Mouse (Mus musculus): ENCODE measurements around the gene Tcf7l1. TPM values are rescaled to one million over a fixed set of nuclear protein-coding genes. Genes with fewer than 3 reads are reported as not detected.
A peak's percentile ranks its signal among the peaks of the same experiment; 100 is the strongest.

Gene Tcf7l1
- total RNA-seq, 2 experiments from 2014 or later = not detected

DNA sequence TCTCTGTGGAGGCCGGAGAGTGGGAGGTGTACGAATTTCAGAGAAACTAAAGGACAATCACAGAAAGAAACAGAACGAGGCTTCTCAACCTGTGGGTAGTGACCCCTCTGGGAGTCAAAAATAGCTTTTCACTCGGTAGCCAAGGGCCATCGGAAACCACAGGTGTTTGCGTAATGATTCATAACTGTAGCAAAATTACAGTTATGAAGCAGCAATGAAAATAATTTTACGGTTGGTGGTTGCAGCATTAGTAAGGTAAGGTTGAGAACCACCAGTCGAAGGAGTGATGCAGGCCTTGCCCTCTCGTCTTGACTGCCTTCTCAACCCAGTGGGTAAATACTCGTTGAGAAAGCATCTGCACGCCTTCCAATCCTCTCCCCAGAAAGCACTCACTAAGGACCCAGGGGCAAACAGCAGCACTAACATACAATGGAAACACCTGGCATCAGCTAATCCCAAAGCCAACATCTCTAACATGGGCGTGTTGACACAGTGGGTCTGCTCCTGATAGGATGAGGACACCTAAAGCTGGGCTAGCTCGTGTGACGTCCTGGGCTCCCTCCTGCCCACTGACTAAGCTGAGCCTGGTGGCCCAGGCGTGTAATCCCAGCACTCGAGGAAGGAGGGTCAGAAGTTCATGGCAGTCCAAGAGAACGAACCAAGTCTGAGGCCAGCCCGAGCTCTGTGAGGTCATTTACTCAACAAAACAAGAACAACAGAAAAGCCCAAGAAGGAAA lies 147.7 kb downstream of the Tcf7l1 start:
- ATAC-seq (replicated peaks; ENCODE audit: low FRiP score, poor library complexity, severe bottlenecking) = no peak

DNA sequence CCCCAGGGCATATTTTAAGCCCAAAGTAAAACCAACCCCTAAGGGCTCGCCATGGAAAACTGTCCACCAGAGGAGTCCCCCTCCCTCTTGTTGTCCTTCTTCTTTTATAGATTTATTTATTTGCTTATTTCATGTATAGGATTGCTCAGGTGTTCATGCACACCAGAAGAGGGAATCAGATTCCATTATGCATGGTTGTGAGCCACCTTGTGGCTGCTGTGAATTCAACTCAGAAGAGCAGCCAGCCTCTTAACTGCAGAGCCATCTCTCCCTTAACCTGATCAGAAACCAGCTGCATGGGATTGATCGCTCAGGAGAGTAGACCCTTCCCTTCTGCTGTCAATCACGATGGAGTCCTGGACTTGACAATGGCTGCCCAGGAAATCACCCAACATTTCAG lies 152.1 kb downstream of the Tcf7l1 start:
- ATAC-seq (replicated peaks; ENCODE audit: low FRiP score, poor library complexity, severe bottlenecking) = no peak

DNA sequence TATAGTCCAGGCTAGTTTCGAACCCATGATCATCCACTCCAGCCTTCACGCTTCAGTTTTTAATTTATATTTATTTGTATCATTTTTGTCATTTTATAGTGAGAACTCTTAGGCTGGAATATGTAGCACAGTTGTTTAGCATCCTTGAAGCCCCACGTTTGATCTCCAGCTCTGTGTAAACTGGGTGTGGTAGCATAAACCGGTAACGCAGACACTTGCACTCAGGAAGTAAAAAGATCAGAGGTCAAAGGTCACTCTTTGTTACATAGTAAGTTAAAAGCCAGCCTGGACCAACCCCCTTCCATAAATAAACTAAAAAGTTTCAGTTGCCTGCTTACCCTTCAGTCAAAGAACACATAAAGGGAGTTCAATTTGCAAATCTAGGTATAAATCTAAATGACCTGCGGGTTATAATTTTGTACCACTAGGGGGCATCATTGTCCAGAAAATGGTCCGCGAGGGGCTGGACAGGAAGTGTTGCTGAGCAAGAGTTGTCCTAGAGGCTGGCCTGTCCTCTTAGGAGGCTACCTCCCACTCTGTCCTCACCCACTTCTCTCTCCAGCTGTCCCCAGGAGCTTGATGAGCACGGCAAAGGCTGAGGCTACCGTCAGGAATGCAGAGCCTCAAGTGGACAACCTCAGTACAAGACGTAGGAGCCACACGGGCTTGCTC lies 153.2 kb downstream of the Tcf7l1 start:
- peak; percentile 59 for ATAC-seq (replicated peaks; ENCODE audit: low FRiP score, poor library complexity, severe bottlenecking)

DNA sequence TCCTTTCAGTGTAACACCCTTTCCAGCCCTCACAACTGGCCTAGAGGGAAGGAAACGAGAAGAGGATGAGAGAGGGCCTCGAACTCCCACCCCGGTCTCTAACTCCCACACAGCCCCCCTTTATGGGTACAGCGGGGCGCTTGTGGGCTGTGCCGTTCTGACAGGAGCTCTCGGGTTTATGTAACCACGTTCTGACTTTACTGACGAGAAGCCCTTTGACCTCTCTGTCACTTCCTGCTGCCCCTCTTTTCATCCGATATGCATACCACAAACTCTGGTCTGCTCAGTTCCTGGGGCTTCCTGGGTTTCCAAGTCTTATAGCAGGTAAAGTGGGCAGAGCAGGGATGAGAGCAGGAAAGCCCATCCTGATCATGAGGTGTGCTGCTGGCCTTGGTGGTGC lies 154.7 kb downstream of the Tcf7l1 start:
- no peak for ATAC-seq (replicated peaks; ENCODE audit: low FRiP score, poor library complexity, severe bottlenecking)

DNA sequence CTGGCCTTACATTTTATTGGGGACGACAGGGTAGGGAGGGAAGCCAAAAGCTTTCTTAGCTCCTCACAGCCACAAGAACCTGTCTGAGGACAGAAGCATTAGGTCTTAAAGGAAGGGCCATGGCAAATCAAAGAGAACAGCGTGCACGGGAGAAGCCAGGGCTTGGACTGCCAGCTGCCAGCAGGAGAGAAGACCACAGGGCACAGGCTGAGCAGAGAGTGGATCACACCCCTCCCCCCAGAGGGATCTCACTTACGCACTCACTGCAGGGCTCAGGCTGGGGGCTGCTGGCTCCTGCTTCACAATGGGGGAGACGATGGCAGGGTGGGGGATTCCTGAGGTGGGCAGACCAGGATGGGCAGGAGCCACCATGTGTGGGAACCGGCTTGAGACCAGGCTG lies 157.4 kb downstream of the Tcf7l1 start:
- ATAC-seq (replicated peaks; ENCODE audit: low FRiP score, poor library complexity, severe bottlenecking) = no peak

GRCm38 (mm10) chr6:72630961-72631360 lies 158.1 kb downstream of the Tcf7l1 start:
- ATAC-seq (replicated peaks; ENCODE audit: low FRiP score, poor library complexity, severe bottlenecking) = no peak

- ATAC-seq (replicated peaks; ENCODE audit: low FRiP score, poor library complexity, severe bottlenecking) = no peak
Measured at GRCm38 (mm10) chr6:72630370-72630769, 158.7 kb downstream of the Tcf7l1 start.

DNA sequence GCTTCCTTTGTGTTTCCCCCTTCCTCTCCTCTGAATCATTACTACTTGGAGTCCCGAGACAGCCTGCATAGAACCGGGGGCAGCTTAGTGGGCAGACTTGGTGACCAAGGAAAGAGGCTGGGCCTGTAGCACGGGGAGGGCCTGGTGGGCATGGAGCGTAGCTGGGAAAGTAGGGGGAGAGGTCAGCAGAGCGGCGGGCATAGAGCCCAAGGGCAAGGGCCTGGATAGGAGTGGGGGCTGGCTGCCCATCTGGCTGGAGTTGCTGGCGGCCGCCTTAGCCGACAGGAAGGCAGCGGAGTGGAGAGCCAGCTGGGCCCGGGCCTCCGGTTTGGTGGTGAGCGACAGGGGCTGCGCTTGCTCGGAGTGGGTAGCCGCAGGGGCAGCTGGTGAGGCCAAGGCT lies 161.8 kb downstream of the Tcf7l1 start:
- no peak for ATAC-seq (replicated peaks; ENCODE audit: low FRiP score, poor library complexity, severe bottlenecking)

DNA sequence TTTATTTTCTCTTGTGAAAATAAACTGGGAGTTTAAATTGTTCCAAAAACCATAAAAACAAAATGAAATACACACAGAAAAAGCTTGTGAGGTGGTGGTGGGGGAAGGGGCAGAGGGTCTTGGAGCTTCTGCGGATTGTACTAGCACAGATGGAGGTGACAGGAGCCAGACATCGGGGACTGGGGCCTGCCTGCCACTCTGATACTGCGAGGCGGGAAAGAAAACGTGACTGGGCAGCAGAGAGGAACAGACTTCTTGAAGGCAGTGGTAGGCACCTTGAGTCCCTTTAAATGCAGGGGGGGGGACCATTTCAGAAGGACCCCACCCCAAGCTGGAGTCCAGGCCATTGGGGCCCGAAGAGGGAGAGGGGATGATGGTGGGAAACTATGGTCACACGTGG lies 162.7 kb downstream of the Tcf7l1 start:
- no peak for ATAC-seq (replicated peaks; ENCODE audit: low FRiP score, poor library complexity, severe bottlenecking)

DNA sequence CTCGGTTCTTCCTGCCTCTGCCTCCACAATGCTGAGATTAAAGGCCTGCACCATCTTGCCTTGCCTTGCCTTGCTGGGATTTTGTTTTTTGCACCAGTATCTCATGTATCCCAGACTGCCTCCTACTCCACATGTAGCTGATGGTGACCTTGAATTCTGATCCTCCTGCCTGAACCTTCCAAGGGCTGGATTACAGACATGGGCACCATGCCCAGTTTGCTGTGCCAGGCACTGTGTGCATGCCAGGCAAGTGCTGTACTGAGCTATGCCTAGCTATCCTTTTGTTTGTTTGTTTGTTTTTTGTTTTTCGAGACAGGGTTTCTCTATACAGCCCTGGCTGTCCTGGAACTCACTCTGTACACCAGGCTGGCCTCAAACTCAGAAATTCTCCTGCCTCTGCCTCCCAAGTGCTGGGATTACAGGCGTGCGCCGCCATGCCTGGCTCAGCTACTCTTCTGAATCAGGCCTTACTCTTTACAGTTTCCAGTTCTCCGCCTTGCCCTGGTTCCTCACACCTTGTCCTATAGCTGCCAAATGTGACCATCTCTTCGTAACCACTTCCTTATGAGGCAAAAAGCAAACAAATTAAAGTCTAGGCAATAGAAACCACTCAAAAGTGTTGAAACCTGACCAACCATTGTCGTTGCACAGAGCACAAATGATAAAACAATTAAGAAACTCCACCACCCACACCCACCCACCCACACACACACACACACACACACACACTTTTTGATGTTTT lies 165.2 kb downstream of the Tcf7l1 start:
- ATAC-seq (replicated peaks; ENCODE audit: low FRiP score, poor library complexity, severe bottlenecking) = no peak

DNA sequence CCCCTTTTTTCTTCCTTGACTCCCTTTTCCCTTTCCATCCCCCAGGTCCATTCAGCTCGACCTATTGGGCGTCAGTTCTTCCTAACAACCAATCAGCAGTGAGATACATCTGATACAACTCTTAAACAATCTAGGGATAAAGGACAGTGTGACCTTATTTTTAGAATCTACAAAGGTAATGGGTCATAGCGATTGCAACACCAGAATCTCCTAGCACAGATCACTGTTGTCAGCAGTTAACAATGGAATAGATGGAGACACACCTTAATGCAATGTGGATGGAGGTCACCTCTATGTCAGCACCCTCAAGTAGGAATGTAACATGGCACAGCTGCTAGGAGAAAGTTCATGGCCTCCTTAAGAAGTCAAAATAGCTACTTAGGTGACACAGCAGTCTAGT lies 166.1 kb downstream of the Tcf7l1 start:
- no peak for ATAC-seq (replicated peaks; ENCODE audit: low FRiP score, poor library complexity, severe bottlenecking)

DNA sequence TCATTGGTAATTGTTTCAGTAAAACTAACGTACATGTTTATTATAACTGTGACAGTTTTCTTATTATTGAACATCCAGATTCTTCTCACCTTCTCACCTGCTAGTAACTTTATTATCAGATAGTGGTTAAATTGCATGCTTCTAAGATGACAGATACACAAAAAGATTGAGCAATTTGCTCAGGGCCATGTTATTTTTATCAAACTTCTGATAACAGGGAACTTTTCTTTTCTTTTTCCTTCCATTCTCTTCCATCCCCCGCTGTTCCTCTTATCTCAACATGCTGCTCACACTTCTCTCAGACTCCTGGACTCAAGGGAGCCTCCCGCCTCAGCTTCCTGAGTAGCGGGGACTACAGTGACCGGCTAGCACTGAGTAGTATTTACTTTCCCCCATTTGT lies 168.1 kb downstream of the Tcf7l1 start:
- ATAC-seq (replicated peaks; ENCODE audit: low FRiP score, poor library complexity, severe bottlenecking) = no peak

DNA sequence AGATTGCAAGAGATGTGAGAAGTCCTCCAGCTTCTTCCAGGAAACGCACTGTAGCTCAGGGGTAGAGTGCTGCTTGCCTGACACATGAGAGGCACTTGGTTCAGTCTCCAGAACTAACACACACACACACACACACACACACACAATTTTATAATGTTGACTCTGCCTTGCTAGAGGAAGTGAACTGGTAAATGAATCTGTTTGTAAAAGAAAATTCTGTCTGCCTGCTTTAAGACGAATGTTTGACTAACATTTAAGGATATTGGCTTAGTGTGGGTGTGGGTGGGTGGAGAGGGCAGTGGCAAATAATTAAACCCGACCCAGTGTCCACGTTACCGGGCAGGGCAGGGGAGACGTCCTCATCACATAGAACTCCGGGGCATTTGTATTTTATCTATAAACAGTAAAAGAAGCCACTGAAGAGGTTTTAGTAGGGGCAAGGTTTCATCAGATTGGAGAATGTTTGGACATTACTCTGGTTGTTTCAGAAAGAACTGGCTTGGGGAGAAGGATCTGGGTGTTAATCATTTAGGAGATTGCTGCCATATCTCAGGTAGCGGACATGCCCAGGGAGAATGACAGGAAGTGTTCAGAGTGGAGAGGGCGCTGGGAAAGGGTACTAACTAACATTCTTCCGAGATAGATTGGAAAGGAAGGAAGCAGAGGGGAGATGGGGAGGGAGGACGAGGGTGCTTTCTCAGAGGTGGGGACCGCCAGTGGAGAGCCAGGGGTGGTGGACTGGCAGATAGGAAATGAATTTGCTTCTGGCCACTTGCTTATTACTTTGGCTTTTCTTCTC lies 169.1 kb downstream of the Tcf7l1 start:
- ATAC-seq (replicated peaks; ENCODE audit: low FRiP score, poor library complexity, severe bottlenecking) = no peak

DNA sequence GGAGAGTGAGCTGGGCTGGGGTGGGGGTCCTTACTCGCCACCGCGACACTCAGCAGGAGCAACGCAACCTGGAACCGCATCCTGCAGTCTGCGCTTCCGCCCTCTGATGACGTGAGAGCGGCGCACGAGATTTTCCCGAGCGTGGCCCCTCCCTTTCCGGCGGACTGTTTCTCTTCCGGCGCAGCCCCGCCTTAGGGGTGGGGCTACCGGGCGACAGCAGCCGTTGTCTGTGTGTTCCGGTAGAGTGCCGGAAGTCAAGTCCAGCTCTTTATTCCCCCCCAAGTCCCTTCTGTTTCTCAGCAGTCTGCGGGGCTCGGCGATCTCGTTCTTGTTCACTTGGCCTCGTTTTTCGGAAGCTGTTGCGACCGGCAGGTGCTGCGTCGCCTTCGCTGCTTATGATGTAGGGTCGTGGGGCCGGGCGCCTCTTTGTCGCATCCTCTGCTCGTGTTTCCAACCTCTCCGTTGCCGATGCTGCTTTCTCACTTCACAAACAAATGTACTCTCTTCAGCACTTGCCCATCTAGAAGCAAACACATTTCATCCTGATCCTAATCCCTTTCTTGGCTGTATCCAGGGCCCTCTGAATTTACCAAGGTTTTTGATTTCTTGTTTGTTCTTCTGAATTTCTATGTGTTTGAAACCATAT lies 172.3 kb downstream of the Tcf7l1 start, which contains the start of gene Tgoln1:
Tgoln1 (minus strand) TSS at position 358 of the 646 bp plus-strand sequence.
- ATAC-seq (replicated peaks; ENCODE audit: low FRiP score, poor library complexity, severe bottlenecking) = peak; percentile 98

GRCm38 (mm10) chr6:72615561-72616375 lies 173.3 kb downstream of the Tcf7l1 start:
- ATAC-seq (replicated peaks; ENCODE audit: low FRiP score, poor library complexity, severe bottlenecking) = peak; percentile 35

GRCm38 (mm10) chr6:72615151-72615550 lies 173.9 kb downstream of the Tcf7l1 start:
- no peak for ATAC-seq (replicated peaks; ENCODE audit: low FRiP score, poor library complexity, severe bottlenecking)

DNA sequence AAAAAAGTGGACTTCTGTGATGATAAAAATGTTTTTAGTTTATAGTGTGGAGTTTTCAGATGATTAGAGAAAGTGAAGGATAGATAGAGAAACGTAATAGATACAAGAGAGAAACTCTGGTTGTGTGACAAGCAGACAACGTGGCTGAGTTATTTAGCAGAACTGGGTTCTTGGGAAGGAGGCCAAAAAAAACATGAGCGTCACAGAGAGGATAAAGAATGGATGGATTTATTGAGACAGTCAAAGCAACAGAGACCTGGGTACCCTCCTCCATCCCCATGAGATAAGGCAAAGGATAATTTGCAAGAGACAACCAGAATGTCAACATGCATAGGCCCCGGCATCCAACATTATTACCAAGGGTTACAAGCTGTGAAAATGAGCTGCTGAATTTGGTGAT lies 178.8 kb downstream of the Tcf7l1 start:
- no peak for ATAC-seq (replicated peaks; ENCODE audit: low FRiP score, poor library complexity, severe bottlenecking)

DNA sequence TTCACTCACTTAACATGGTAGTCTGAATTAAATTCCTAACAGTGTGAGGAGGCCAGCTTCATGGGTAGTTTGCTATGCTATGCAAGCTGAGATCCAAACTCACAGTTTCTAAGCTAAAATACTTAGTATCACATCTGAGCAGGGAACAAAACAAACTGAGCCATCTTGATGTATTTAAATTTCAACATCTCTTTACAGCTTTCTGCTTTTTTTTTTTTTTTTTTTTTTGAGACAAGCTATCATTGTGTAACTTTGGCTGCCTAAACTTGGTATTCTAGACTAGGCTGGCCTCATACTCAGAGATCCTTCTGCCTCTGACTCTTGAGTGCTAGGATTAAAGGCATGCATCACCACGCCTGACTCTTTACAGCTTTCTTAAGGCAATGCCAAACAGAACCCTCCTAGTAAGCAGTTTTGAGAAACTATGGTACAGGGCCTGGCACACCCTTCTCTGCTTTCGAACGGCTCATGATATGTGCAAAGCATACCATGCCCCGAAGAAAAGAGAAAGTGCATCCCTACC lies 180.3 kb downstream of the Tcf7l1 start:
- no peak for ATAC-seq (replicated peaks; ENCODE audit: low FRiP score, poor library complexity, severe bottlenecking)

DNA sequence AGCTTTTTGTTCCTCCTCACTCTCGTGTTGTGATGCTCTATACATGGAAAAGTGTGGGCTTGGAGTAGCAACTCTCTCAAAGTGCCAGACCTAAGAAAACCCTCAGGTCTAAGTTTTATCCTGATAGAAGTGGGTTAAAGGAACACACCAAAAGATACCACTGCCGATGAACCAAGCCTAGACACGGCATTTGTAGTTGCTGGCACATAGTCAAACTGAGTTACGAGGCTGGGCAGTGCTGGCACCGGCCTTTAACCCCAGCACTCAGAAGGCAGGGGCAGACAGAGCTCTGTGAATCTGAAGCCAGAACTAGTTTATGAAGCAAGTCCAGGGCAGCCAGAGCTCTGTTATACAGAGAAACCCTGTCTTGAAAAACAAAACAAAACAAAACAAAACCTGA lies 181.4 kb downstream of the Tcf7l1 start:
- ATAC-seq (replicated peaks; ENCODE audit: low FRiP score, poor library complexity, severe bottlenecking) = no peak
